Mouse (Mus musculus) forebrain, postnatal 0 days (tissue): Measurements from ENCODE around the gene Mov10l1. TPM values are rescaled to one million over a fixed set of nuclear protein-coding genes. Genes with fewer than 3 reads are reported as not detected.

Experiments
- ATAC-seq: fragments of 200-750 bp; cut with Nextera tagmentation; 2 replicates; pipeline ENCODE4 v1.8.0; 2017; ENCODE audit warnings: mild to moderate bottlenecking, moderate library complexity
- DNase-seq: peaks from one replicate; pipeline ENCODE4 v3.0.0-alpha.2; 2015
- H3K27ac ChIP-seq: fragments of 300-500 bp; sonication (generic); 2 replicates; pipeline ENCODE4 v1.5.1; 2014; ENCODE audit warnings: low read depth, mild to moderate bottlenecking, antibody characterized with exemption, low read length, moderate library complexity, mixed read lengths
- H3K27me3 ChIP-seq: fragments of 300-500 bp; sonication (generic); 2 replicates; pipeline ENCODE4 v1.6.1; 2014; ENCODE audit warnings: mild to moderate bottlenecking, low read length, mixed read lengths; ENCODE audit not compliant: insufficient read depth
- H3K36me3 ChIP-seq: fragments of 300-500 bp; sonication (generic); 2 replicates; pipeline ENCODE4 v1.6.1; 2014; ENCODE audit warnings: mild to moderate bottlenecking, moderate library complexity; ENCODE audit not compliant: insufficient read depth
- H3K4me1 ChIP-seq: fragments of 300-500 bp; sonication (generic); 2 replicates; pipeline ENCODE4 v1.6.1; 2014; ENCODE audit warnings: antibody characterized with exemption; ENCODE audit not compliant: insufficient read depth
- H3K4me2 ChIP-seq: fragments of 300-500 bp; sonication (generic); 2 replicates; pipeline ENCODE4 v1.6.1; 2014; ENCODE audit warnings: low read depth, mild to moderate bottlenecking, moderate library complexity
- H3K4me3 ChIP-seq: fragments of 300-500 bp; sonication (generic); 2 replicates; pipeline ENCODE4 v1.5.1; 2014; ENCODE audit warnings: low read depth, low read length, mixed read lengths
- H3K9ac ChIP-seq: fragments of 300-500 bp; sonication (generic); 2 replicates; pipeline ENCODE4 v1.6.1; 2014; ENCODE audit warnings: mild to moderate bottlenecking
- H3K9me3 ChIP-seq: fragments of 300-500 bp; sonication (generic); 2 replicates; pipeline ENCODE4 v1.6.1; 2016; ENCODE audit warnings: low read length
- CTCF ChIP-seq: sonication (generic); IDR thresholded peaks from 2 replicates; pipeline ENCODE4 v1.5.1; 2016; ENCODE audit warnings: antibody characterized with exemption, control low read depth, low read depth
- WGBS: fragments of 180-500 bp; shearing (Covaris S2); extraction: QIAGEN DNeasy Blood & Tissue Kit; methylation state at CpG from one replicate; pipeline ENCODE4 v1.1.7; 2014; 5-methylcytosine and 5-hydroxymethylcytosine counted together
- polyA plus RNA-seq: library from polyadenylated mRNA; unstranded; fragments of >200 nt; fragmentation: Nextera tagmentation; extraction: Ambion mirVana; gene quantifications from 2 replicates; pipeline ENCODE4 v1.2.1, GENCODE M21; 2015
- total RNA-seq: library from RNA; depleted of rRNA; stranded (reverse); fragments of >200 nt; gene quantifications from 2 replicates; pipeline ENCODE4 v1.2.3, GENCODE M21; 2014

Gene Mov10l1
- total and polyA plus RNA-seq, 2 experiments from 2014 or later: 0.05 to 0.16 TPM

GRCm38 (mm10) chr15:89074613-89075477, 92.1 kb downstream of the Mov10l1 start, which contains the start of gene Trabd:
Gene Trabd, plus strand, starts transcription at chr15:89075124.
- no peak for TF ChIP-seq CTCF
- H3K4me3 ChIP-seq: peak within 1 kb of the TSS; percentile 91
- ATAC-seq: peak; percentile 12
- DNase-seq: peak; percentile 53
- H3K4me2 ChIP-seq: peak within 1 kb of the TSS; percentile 81
- H3K9ac ChIP-seq: peak within 1 kb of the TSS; percentile 83
- H3K4me1 ChIP-seq: peaks cover 19% of the 10 kb centered on the region
- 16% methylated on average over 11 of the region's 11 CpGs for WGBS
- H3K27ac ChIP-seq: peak within 1 kb of the TSS; percentile 80
- peaks cover 13% of the 10 kb centered on the region for H3K36me3 ChIP-seq
- no peaks in the 10 kb centered on the region for H3K27me3 ChIP-seq
- H3K9me3 ChIP-seq: no peaks in the 10 kb centered on the region

- H3K9ac ChIP-seq: peak overlapping the region; percentile 83
- 2% methylated on average over 45 of the region's 59 CpGs for WGBS
- peak; percentile 52 for TF ChIP-seq CTCF
- peak overlapping the region; percentile 91 for H3K4me3 ChIP-seq
- H3K4me1 ChIP-seq: peaks cover 19% of the 10 kb centered on the region
- ATAC-seq (peak; percentile 95), DNase-seq (peak; percentile 93)
- H3K4me2 ChIP-seq: peak overlapping the region; percentile 81
- peaks cover 8% of the 10 kb centered on the region; the same call in 1 of the 2 replicates for H3K36me3 ChIP-seq
- H3K9me3 ChIP-seq: no peaks in the 10 kb centered on the region
- H3K27me3 ChIP-seq: no peaks in the 10 kb centered on the region
- H3K27ac ChIP-seq: peak overlapping the region; percentile 80
Observed at GRCm38 (mm10) chr15:89075478-89076147, 92.9 kb downstream of the Mov10l1 start.

GRCm38 (mm10) chr15:89076156-89076731, 93.5 kb downstream of the Mov10l1 start:
- no peaks in the 10 kb centered on the region for H3K9me3 ChIP-seq
- peak overlapping the region; percentile 83 for H3K9ac ChIP-seq
- WGBS: 1% methylated on average over 36 of the region's 39 CpGs
- peaks cover 19% of the 10 kb centered on the region for H3K4me1 ChIP-seq
- no peaks in the 10 kb centered on the region for H3K27me3 ChIP-seq
- peaks cover 10% of the 10 kb centered on the region; the same call in 1 of the 2 replicates for H3K36me3 ChIP-seq
- 0 out of 2 replicates have a peak, but pooled peaks have one; percentile 12 for TF ChIP-seq CTCF
- ATAC-seq (no peak; the same call in none of the 2 replicates), DNase-seq (peak; percentile 61)
- H3K4me3 ChIP-seq: peak overlapping the region; percentile 91
- H3K27ac ChIP-seq: peak overlapping the region; percentile 80
- H3K4me2 ChIP-seq: peak overlapping the region; percentile 81

- H3K4me2 ChIP-seq: peak overlapping the region; percentile 8; the same call in 1 of the 2 replicates
- peaks cover 30% of the 10 kb centered on the region for H3K36me3 ChIP-seq
- ATAC-seq: no peak
- no peaks in the 10 kb centered on the region for H3K27me3 ChIP-seq
- DNase-seq: no peak
- H3K9me3 ChIP-seq: no peaks in the 10 kb centered on the region
- 76% methylated on average over 9 of the region's 9 CpGs for WGBS
- H3K9ac ChIP-seq: no peak overlapping the region
- no peak overlapping the region for H3K27ac ChIP-seq
- no peak overlapping the region for H3K4me3 ChIP-seq
- peaks cover 19% of the 10 kb centered on the region for H3K4me1 ChIP-seq
- TF ChIP-seq CTCF: no peak
Observed at GRCm38 (mm10) chr15:89078208-89078836, 95.6 kb downstream of the Mov10l1 start.

GRCm38 (mm10) chr15:89083906-89084305, 101.2 kb downstream of the Mov10l1 start:
- no peaks in the 10 kb centered on the region for H3K9me3 ChIP-seq
- DNase-seq (no peak), ATAC-seq (no peak)
- no peak overlapping the region for H3K4me3 ChIP-seq
- H3K27me3 ChIP-seq: no peaks in the 10 kb centered on the region
- peaks cover 59% of the 10 kb centered on the region for H3K36me3 ChIP-seq
- H3K4me1 ChIP-seq: peaks cover 4% of the 10 kb centered on the region; the same call in 1 of the 2 replicates
- no peak for TF ChIP-seq CTCF
- no peak overlapping the region for H3K9ac ChIP-seq
- H3K27ac ChIP-seq: no peak overlapping the region
- 97% methylated on average over 1 of the region's 1 CpGs for WGBS
- no peak overlapping the region for H3K4me2 ChIP-seq

GRCm38 (mm10) chr15:89084826-89085225, 102.1 kb downstream of the Mov10l1 start:
- Histone ChIP-seq H3K4me2 (no peak overlapping the region), H3K9me3 (no peaks in the 10 kb centered on the region), H3K4me3 (no peak overlapping the region), H3K27ac (no peak overlapping the region), H3K36me3 (peaks cover 56% of the 10 kb centered on the region), H3K27me3 (no peaks in the 10 kb centered on the region), H3K4me1 (peaks cover 4% of the 10 kb centered on the region; the same call in 1 of the 2 replicates), H3K9ac (no peak overlapping the region)
- ATAC-seq: no peak
- no peak for DNase-seq
- WGBS: 91% methylated on average over 2 of the region's 2 CpGs
- no peak for TF ChIP-seq CTCF
